17 mouse cellular contexts compared by ENCODE assay signal in the genomic region with DNA sequence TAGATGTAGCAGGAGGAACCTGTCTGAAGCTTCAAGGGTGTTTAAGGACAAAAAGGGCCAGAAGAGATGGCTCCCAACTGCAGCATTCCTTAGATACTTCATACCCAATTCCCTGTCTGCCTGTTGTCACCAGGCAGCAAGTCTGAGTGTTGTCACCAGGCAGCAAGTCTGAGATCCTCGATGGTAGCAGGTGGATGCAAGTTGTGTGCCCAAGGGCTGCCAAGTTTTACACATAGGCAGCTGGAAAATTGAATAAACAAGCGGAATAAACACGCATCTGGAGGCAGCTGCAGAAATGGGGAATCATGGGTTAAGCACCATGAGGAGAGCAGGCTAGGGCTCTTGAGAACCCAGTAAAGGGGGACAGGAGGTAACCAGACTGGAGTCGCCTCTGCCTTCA. TPM values are rescaled to one million over a fixed set of nuclear protein-coding genes. Genes with fewer than 3 reads are reported as not detected.
A peak's percentile ranks its signal among the peaks of the same experiment; 100 is the strongest.
DNase-seq lines count a peak whose midpoint lies in the region; ATAC-seq and TF ChIP-seq lines count a peak whose summit lies in the region.
"Had no signal": no experiment of that assay in that cellular context is flagged by ENCODE, and none has a peak within 500 bp of the region (broad histone marks: within the 10 kb centered on the region; RNA-seq: fewer than 3 reads in every experiment).

No protein-coding gene starts in this region.

- no peak overlapping the region for H3K4me2 ChIP-seq in lung, embryonic 14.5 days
- H3K4me2 ChIP-seq: hindbrain, embryonic 14.5 days had no signal

- no peaks in the 10 kb centered on the region for H3K4me1 ChIP-seq in lung, embryonic 14.5 days (ENCODE audit: insufficient read depth)

- H3K36me3 ChIP-seq in lung, embryonic 14.5 days (ENCODE audit: insufficient read depth), result no peaks in the 10 kb centered on the region
- H3K36me3 ChIP-seq: hindbrain, embryonic 10.5 days had no signal

- H3K9ac ChIP-seq in lung, embryonic 14.5 days, result no peak overlapping the region
- H3K9ac ChIP-seq: forebrain, postnatal 0 days; hindbrain, embryonic 14.5 days had no signal

- no peak overlapping the region for H3K4me3 ChIP-seq in lung, embryonic 14.5 days (ENCODE audit: low read depth, low read length)
- H3K4me3 ChIP-seq: gastrocnemius, adult 2 months; hindbrain, embryonic 10.5 days had no signal

- TF ChIP-seq CTCF in lung, embryonic 14.5 days (IDR thresholded peaks at IDR 0.05; ENCODE audit: low read depth), result no peak

- no peaks in the 10 kb centered on the region for H3K9me3 ChIP-seq in lung, embryonic 14.5 days (ENCODE audit: low read depth, low read length)
- H3K9me3 ChIP-seq: hindbrain, embryonic 10.5 days had no signal

- ATAC-seq in lung, embryonic 14.5 days (ENCODE audit: insufficient read depth), result 0 out of 2 replicates have a peak, but pooled peaks have one; percentile 41
- ATAC-seq: activated CD4-positive, CD25-positive, alpha-beta regulatory T cell, adult 4 months; forebrain, postnatal 0 days; Patski had no signal

- peak; percentile 40 to 43 for DNase-seq in heart, postnatal 10 days
- no peak for DNase-seq in heart, adult 8-10 months (ENCODE audit: low spot score)
- peak; percentile 26 for DNase-seq in lung, embryonic 14.5 days
- DNase-seq in lung, postnatal 25 days (ENCODE audit: low spot score), result no peak
- DNase-seq in lung, postnatal 14 days, result peak; percentile 7
- DNase-seq in right cerebral cortex, postnatal 10 days (ENCODE audit: low spot score in 2 of 2), result no peak
- DNase-seq: adrenal gland, postnatal 14 days; cerebellum, adult 2 months; cerebellum, postnatal 10 days; forebrain, postnatal 0 days; gastrocnemius, adult 2 months; gastrocnemius, postnatal 25 days had no signal

- H3K27me3 ChIP-seq in lung, embryonic 14.5 days (ENCODE audit: insufficient read depth, low read length), result no peaks in the 10 kb centered on the region
- H3K27me3 ChIP-seq: CH12.LX, Patski had no signal

- intact Hi-C loops in heart, postnatal 10 days (cut with DNase I), result no loop called here

- H3K27ac ChIP-seq in lung, embryonic 14.5 days (ENCODE audit: low read depth), result no peak overlapping the region
- H3K27ac ChIP-seq: gastrocnemius, adult 2 months; hindbrain, embryonic 10.5 days; hindbrain, embryonic 14.5 days had no signal

- 52% methylated on average over 4 of the region's 4 CpGs for WGBS in lung, embryonic 14.5 days

RNA-seq across cellular contexts. Expression of gene Nmnat3, which starts 52.7 kb away (rescaled TPM):
- 10 to 100 TPM; 11.2 to 12.8 TPM for total RNA-seq in heart, postnatal 10 days (2021)
- 10 to 100 TPM; 17.2 to 24.1 (median 19.5) TPM for total RNA-seq in heart, adult 8-10 months (2022)
- 5.2 and 5.3 TPM in 2 replicates for polyA plus RNA-seq in lung, embryonic 14.5 days (2014; fragmentation: Nextera tagmentation; extraction: Ambion mirVana)

Comparison
In these comparisons a context has a peak if more than half of its experiments do, and no peak if none do; other contexts are left out.
1. DNase-seq: peak in heart, postnatal 10 days (2 of 2), lung, embryonic 14.5 days (single experiment) and lung, postnatal 14 days (single experiment); none in heart, adult 8-10 months (single experiment), lung, postnatal 25 days (single experiment) and right cerebral cortex, postnatal 10 days (0 of 2).